Mouse (Mus musculus) spleen, postnatal 10 days (tissue): ENCODE measurements around the gene Phlpp2.
A peak's percentile ranks its signal among the peaks of the same experiment; 100 is the strongest.
"Not testable (repeated sequence)": the region's sequence is repeated elsewhere in the genome, so short reads cannot be mapped to it uniquely, and the experiment has no call there.

ENCODE experiments used
- DNase-seq, 2 experiments: peaks; one replicate each; pipeline ENCODE4 v3.0.0; 2021 to 2022; ENCODE audit warnings: low spot score in 2 of 2

Phlpp2 gene

GRCm38 (mm10) chr8:109868003-109868679 is at the start of gene Phlpp2:
TSS of gene Phlpp2 (plus strand) at chr8:109868542.
- DNase-seq = peak; percentile 99

GRCm38 (mm10) chr8:109823561-109823960 is 44.8 kb upstream of the Phlpp2 start:
- no peak for DNase-seq

GRCm38 (mm10) chr8:109839822-109840221 is 28.5 kb upstream of the Phlpp2 start:
- DNase-seq = no peak

GRCm38 (mm10) chr8:109842468-109842867 is 25.9 kb upstream of the Phlpp2 start:
- DNase-seq = no peak

DNA sequence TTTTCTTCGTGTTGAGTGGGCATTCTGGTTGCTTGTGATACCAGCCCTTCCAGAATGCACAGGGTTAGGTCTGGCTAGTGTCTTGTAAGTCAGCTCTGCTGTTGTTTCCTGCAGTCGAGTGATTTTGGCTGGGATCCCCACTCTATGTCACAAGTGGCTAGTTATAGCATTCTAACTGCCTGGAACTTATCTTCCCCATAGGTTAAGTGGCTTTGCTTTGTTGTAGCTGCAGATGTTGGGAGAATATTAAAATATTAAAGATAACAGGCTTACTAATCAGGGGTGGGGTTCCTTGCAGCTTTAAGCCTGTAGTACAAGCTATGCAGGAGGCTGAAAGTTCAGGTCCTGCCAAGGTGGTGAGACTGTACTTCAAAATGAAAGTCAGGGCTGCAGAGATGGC is 20.5 kb upstream of the Phlpp2 start:
- no peak for DNase-seq

DNA sequence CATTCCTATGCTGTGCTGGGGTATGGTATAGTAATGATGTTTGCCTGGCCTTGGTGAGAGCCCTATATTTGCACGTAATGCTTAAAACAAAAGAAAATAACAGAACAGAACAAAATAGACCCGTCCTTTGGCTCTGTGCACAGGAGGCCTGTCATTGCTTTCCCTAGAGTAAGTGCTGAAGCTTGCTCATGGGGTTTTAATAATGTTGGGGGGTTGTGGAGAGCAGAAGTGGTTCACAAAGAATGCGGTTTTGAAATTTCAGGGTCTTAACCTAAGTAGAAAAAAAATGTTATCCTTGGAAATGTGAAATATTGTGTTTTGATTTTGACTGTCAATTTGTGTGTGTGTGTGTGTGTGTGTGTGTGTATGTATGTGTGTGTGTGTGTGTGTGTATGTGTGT is 19.4 kb upstream of the Phlpp2 start:
- no peak for DNase-seq

DNA sequence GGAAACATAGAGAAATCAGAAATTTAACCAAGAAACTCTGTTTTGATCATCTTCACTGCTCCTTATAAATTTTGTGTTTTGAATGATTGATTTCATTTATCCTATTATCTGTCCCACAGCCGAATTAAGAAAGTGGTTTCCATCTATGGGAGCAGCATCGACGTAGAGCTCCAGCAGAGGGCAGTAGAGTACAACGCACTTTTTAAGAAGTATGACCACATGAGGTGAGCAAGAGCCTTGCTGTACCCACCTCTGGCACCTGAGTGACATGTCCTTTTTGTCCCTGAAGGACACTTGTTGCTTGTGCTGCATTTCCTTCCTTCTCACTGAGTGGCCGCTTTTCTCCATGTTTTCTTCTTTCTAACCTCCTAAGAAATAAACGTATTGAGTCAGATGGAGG is 14.9 kb upstream of the Phlpp2 start:
- peak; percentile 56 to 80 for DNase-seq

DNA sequence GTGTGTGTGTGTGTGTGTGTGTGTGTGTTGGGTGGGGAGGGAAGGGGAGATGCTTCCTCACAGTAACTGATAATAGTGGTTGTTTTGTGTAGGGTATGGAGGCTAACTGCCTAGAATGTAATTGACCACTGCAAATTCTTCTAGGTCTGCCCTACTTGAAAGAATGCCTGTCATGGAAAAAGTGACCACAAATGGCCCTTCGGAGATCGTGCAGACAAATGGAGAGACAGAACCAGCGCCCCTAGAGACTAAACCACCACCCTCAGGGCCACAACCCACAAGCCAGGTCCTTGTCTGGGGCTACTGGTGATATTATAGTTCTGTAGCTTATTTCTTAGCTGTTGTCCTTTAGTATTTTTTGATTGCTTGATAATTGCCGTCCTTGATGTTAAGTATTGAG is 13.8 kb upstream of the Phlpp2 start:
- DNase-seq = no peak

- no peak for DNase-seq
Measured at GRCm38 (mm10) chr8:109855451-109855850, 12.9 kb upstream of the Phlpp2 start.

DNA sequence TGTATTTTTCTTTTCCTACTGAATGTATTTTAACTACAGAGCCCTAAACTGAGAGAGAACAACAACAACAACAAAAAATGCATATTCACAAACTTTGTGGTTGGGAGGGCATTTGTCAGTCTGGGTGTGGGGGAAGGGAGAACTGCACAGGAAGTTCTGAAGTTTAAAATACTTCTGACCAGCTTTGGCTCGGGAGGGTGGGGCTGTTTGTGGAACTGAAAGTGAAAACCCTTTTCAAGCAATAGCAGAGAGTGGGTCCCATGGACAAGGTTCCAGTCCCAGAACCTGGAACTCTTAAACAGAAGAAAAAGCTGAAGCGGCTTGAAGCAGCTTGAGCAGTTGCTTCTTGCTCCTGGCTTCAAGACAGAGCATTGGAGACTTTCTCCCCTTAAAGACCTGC is 4.9 kb upstream of the Phlpp2 start:
- peak; percentile 57 to 80 for DNase-seq

GRCm38 (mm10) chr8:109864798-109865197 is 3.5 kb upstream of the Phlpp2 start:
- DNase-seq = peak in 1 of 2 experiments; percentile 61

DNA sequence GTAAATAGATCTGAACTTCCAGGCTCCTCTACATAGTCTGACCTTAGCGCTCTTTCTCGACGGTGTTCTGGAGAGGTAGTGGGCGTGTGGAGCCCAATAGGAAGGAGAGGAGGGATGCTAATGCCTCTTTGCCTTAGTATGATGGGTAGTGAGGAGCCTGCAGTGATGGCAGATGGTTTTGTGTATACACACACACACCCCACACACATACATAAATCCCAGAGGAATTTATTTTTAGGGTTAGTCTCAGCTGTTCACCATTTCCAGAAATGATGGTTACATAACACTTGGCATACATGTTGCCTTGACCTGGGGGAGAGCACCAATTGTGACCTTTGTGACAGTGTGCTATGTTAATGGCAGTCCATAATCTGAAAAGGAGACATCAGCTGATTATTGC is 2.8 kb upstream of the Phlpp2 start:
- DNase-seq = peak; percentile 36 to 58

- DNase-seq = no peak
Measured at GRCm38 (mm10) chr8:109866690-109867089, 1.7 kb upstream of the Phlpp2 start.

DNA sequence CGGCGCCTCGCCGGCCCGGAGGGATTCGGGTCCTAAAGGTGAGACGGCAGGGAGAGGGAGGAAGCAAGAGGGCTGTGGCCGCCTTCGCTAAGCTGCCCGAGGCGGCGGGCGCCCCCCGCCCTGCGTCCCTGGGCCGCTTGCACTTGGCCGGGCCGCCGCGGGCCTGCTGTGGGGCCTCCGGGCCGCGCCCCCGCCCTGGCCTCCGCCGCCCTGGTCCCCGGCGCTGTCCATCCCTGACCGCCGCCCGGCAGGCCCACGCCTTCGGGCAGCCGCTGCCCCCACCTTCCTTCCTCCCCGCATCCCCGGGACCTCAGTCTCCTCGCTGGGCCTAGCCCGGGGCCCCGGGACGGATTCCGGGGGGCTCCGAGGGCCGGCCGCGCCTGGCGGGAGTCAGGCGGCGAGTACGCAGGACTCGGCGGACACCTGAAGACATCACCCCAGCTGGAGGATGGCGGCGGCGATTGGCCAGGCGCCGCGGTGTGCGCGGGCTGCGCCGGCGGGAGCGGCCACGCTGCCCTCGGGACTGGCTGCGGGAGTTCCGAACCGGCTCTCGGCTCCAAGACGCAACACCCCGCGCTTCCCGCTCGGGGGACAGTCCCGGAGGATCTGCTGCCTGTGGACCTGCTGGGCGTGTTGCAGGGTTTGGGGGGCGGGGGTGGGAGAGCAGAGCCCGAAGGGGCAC is 479 bp downstream of the Phlpp2 start:
- DNase-seq = peak in 1 of 2 experiments; percentile 66

GRCm38 (mm10) chr8:109871056-109871455 is 2.7 kb downstream of the Phlpp2 start:
- DNase-seq = no peak

DNA sequence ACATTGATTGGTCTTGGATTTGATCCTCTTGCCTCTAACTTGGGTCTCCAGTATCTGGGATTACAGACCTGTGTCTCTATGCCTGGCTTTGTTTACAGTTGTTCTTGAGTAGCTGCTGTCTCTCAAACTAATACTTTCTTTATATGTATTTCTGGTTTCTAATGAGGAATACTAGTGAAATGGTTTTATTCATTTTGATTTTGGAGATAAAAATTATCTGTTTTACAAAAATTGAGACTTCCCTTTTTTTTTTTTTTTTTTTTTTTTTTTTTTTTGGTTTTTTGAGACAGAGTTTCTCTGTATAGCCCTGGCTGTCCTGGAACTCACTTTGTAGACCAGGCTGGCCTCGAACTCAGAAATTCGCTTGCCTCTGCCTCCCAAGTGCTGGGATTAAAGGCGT is 5.5 kb downstream of the Phlpp2 start:
- not testable (repeated sequence) for DNase-seq

GRCm38 (mm10) chr8:109880012-109880662 is 11.8 kb downstream of the Phlpp2 start:
- no peak for DNase-seq

DNA sequence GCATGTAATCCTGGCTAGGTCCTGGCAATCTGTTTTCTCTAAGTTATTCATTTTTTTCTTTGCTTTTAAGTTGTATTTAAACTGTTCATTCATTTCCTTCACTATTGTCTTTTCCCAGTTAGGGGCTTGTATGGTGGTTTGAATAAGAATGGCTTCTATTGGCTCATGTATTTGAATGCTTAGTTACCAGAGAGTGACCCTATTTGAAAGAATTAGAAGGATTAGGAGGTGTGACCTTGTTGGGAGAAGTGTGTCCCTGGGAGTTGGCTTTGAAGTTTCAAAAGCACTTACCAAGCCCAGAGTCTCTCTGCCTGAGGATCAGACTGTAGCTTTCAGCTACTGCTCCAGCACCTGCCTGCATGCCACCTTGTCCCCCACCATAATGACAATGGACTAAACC is 17.0 kb downstream of the Phlpp2 start:
- no peak for DNase-seq

DNA sequence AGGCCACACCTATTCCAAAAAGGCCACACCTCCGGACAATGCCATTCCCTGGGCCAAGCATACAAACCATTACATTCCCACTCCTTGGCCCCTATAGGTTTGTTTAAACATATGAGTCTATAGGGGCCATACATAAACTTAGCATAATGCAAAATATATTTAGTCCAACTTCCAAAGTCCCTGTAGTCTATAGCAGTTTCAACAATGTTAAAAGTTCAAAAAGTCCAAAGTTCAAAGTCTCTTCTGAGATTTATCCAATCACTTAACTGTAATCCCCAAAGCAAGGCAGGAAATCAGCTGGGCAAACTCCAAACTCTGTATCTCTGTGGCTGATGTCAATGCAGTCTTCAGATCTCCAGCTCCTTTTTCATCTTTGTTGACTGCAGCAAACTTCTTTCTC is 20.9 kb downstream of the Phlpp2 start:
- no peak for DNase-seq

GRCm38 (mm10) chr8:109890794-109891585 is 22.6 kb downstream of the Phlpp2 start:
- no peak for DNase-seq

- no peak for DNase-seq
Measured at GRCm38 (mm10) chr8:109894636-109895035, 26.3 kb downstream of the Phlpp2 start.

DNA sequence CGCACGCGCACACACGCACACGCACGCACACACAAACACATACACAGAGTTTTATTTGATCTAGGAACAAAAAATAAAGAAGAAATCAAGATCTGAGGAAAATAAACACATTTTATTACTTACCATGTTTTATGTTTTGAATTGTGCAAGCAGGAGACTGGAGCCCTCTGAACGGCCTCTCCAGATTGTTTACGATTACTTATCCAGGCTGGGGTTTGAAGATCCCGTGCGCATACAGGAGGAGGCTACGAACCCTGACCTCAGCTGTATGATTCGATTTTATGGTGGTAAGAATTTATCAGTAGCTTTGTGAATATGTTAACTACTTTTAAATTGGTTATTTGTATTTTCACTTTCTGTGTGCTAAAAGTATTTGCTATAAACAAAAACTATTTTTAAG is 27.0 kb downstream of the Phlpp2 start:
- DNase-seq = no peak
